Mouse (Mus musculus) ES-Bruce4 (cell line): ENCODE measurements around the gene Pknox2.

Experiments
- CTCF ChIP-seq: IDR thresholded peaks from one replicate; pipeline ENCODE4 v1.8.1; 2011; ENCODE audit warnings: low read depth, low read length
- EP300 ChIP-seq: IDR thresholded peaks from 2 replicates; pipeline ENCODE4 v1.6.1; 2011; ENCODE audit warnings: low read depth, low read length; ENCODE audit not compliant: insufficient read depth
- POLR2A ChIP-seq: IDR thresholded peaks from one replicate; pipeline ENCODE4 v1.8.1; 2011; ENCODE audit warnings: low read length; ENCODE audit not compliant: insufficient read depth

- no peak for TF ChIP-seq CTCF
- TF ChIP-seq POLR2A: no peak
- no peak for TF ChIP-seq EP300
These were observed 175.1 kb downstream of the Pknox2 start for GRCm38 (mm10) chr9:36972089-36972488.
